Mouse (Mus musculus) spleen, adult 2 months (tissue): ENCODE results near the gene Bahcc1. TPM values are rescaled to one million over a fixed set of nuclear protein-coding genes. Genes with fewer than 3 reads are reported as not detected.

ENCODE experiments used
- DNase-seq, 2 experiments: peaks; one replicate each; pipeline versions ENCODE4 v3.0.0 to v3.0.0-alpha.2; 2012 to 2021; ENCODE audit warnings: low spot score in 2 of 2, low read depth in 1 of 2
- H3K27ac ChIP-seq: fragments of 200-500 bp; 2 replicates; pipeline ENCODE4 v1.5.1; 2012; ENCODE audit warnings: low read length, inconsistent platforms; ENCODE audit not compliant: insufficient read depth
- H3K27me3 ChIP-seq: fragments of 200-500 bp; 2 replicates; pipeline ENCODE4 v1.6.1; 2012; ENCODE audit warnings: mild to moderate bottlenecking, moderate library complexity, low read length, inconsistent platforms; ENCODE audit not compliant: control insufficient read depth, insufficient read depth
- H3K36me3 ChIP-seq: fragments of 200-500 bp; 2 replicates; pipeline ENCODE4 v1.6.1; 2012; ENCODE audit warnings: mild to moderate bottlenecking, low read length, inconsistent platforms; ENCODE audit not compliant: control insufficient read depth, insufficient read depth
- H3K4me1 ChIP-seq: fragments of 200-500 bp; 2 replicates; pipeline ENCODE4 v1.6.1; 2011; ENCODE audit warnings: inconsistent platforms; ENCODE audit not compliant: control insufficient read depth, insufficient read depth, insufficient read length
- H3K4me3 ChIP-seq: fragments of 200-500 bp; 2 replicates; pipeline ENCODE4 v1.5.1; 2011; ENCODE audit warnings: mild to moderate bottlenecking, inconsistent platforms; ENCODE audit not compliant: insufficient read depth, insufficient read length; ENCODE audit errors: extremely low read depth
- CTCF ChIP-seq: fragments of 200-500 bp; IDR thresholded peaks from 2 replicates; pipeline ENCODE4 v1.5.1; 2011; ENCODE audit warnings: mild to moderate bottlenecking, inconsistent platforms; ENCODE audit not compliant: insufficient read depth, insufficient read length, insufficient replicate concordance; ENCODE audit errors: extremely low read depth
- POLR2A ChIP-seq: fragments of 200-500 bp; IDR thresholded peaks from 2 replicates; pipeline ENCODE4 v1.6.1; 2011; ENCODE audit warnings: low read depth, low read length, inconsistent platforms
- WGBS: fragments of 180-500 bp; shearing (Covaris S2); methylation state at CpG from one replicate; pipeline ENCODE4 v1.1.7; 2018; 5-methylcytosine and 5-hydroxymethylcytosine counted together
- polyA plus RNA-seq: library from polyadenylated mRNA; depleted of rRNA; stranded (reverse); fragments of >200 nt; gene quantifications from 2 replicates; pipeline ENCODE4 v1.2.3, GENCODE M21; 2012

Bahcc1 gene
- polyA plus RNA-seq, 1 experiment, result 3.6 TPM

DNA sequence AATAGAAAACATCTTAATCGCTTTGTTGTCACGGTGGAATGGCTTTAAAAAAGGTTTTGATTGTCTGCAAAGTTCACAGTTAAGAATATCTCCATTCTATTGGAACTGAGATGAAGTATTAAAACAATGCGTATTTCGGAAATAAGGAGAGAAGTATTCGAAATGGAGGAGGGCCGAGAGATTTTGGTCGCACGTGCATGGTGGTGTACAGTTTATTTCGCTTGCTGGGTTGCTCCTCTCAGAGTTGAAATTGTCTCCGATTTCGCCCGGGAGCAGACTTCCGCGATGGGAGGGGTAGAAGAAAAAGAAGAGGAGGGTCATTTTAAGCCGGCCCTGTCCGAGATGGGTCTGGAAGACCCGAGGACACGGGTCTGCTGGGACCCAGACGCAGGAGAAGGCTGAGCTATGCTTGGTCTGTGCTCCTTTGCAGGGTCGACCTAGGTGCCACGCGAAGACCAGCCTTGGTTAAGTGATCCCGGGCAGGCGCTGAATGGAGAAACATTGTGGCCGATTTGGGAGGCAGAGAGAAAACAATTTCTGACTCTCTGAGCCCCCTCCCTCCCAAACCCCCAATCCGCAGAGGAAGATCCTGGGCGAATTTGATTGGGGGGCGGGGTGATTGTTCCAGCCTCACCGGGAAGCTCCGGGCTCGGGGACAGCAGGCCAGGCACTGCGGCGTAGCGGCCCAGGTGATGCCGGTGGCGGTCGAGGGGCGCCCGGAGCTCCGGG is 2.8 kb downstream of the Bahcc1 start:
- H3K27ac ChIP-seq, result peak overlapping the region; percentile 37; the same call in 1 of the 2 replicates
- H3K4me1 ChIP-seq, result peaks cover 26% of the 10 kb centered on the region
- H3K27me3 ChIP-seq, result peaks cover 52% of the 10 kb centered on the region
- TF ChIP-seq CTCF (no peak), POLR2A (no peak)
- H3K4me3 ChIP-seq, result peak overlapping the region; percentile 4; the same call in 1 of the 2 replicates
- no peaks in the 10 kb centered on the region for H3K36me3 ChIP-seq
- WGBS, result 2% methylated on average over 40 of the region's 40 CpGs
- no peak for DNase-seq

- Histone ChIP-seq H3K27ac (peak overlapping the region; percentile 38; the same call in 1 of the 2 replicates), H3K4me3 (peak overlapping the region; percentile 61; the same call in 1 of the 2 replicates), H3K36me3 (no peaks in the 10 kb centered on the region), H3K27me3 (peaks cover 47% of the 10 kb centered on the region), H3K4me1 (peaks cover 22% of the 10 kb centered on the region)
- no peak for DNase-seq
- 2% methylated on average over 13 of the region's 13 CpGs for WGBS
- TF ChIP-seq CTCF, result no peak
- TF ChIP-seq POLR2A, result no peak
Observed at GRCm38 (mm10) chr11:120236114-120236437, 3.3 kb downstream of the Bahcc1 start.

DNA sequence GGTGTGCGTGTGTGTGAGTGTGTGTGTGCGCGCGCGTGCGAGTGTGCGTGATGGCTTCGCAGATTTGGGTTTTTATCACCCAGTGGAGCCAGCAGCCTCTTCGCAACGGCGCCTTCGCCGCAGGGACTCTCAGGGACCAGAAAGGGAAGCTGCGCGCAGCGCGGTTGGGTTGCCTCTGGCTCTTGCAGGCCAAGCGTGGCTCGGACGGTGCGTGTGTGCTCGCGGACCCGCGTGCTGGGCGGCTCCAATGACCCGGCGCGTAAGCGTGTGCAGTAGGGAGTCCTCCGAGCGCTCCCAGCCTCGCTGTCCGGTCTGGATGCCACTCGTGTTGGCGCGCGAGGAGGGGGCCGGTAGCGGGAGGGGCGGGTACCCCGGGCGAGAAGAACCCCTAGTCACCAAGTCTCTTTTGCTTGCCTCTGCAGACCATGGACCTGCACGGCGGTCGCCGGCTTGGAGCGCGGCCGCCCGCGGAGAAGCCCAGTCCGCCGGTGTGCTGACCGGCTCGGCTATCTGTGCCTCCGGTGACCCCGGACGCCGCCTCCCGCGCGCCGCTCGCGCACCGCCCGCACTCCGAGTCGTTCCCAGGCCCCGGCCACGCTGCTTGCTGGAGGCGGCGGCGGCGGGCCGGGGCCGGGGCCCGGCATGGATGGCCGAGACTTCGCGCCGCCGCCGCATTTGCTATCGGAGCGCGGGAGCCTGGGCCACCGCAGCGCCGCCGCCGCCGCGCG is 3.9 kb downstream of the Bahcc1 start:
- peaks cover 43% of the 10 kb centered on the region for H3K27me3 ChIP-seq
- H3K4me3 ChIP-seq, result peak overlapping the region; percentile 61
- no peak for DNase-seq
- no peaks in the 10 kb centered on the region for H3K36me3 ChIP-seq
- TF ChIP-seq POLR2A, result no peak
- TF ChIP-seq CTCF, result no peak
- peak overlapping the region; percentile 40 for H3K27ac ChIP-seq
- H3K4me1 ChIP-seq, result peaks cover 22% of the 10 kb centered on the region
- WGBS, result under 1% methylated on average over 83 of the region's 96 CpGs

DNA sequence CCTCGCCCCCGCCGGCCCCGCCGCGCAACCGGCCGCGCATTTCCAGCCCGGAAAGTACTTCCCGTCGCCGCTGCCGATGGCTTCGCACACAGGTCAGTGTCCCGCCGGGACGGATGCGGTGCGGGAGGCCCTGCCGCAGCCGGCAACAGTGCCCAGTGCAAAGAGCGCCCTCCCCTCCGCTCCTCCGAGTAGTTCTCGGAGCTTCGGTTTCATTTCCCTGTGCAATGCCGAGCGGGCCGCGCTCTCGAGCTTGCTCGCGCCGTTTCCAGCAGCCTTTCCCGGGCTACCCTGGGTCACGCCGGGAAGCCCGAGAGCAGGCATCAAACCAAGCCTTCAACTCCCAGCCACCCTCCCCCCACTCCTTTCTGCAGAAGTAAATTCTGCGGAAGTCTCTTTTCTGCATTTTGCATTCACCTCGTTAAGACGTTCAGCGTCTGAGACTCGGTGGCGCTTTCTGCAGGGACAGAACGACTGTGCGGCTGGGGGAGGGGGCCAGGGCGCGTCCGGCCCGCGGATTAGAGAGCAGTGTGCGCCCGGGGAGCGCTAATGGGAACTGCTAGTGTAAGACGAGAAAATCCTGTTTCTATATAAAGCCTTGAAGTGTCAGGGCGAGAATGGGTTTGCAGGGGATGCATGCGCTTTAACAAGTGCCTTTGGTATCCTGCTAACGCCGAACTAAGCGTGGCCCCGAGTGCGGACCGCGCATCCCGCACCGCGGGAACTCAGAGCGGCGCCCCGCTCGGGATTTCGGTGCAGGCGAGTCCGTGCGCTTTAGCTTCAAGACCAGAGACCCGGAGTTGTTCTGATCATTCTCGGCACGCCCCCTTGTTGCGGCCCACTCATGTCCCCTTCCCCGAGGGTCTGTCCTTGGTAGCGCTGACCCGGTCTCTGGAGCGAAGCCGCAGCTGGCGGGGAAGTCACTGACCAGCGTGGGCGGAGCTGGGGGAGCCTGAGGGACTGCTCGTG is 4.7 kb downstream of the Bahcc1 start:
- Histone ChIP-seq H3K27ac (peak overlapping the region; percentile 40), H3K27me3 (peaks cover 42% of the 10 kb centered on the region), H3K4me1 (peaks cover 22% of the 10 kb centered on the region), H3K4me3 (peak overlapping the region; percentile 61), H3K36me3 (no peaks in the 10 kb centered on the region)
- peak in 1 of 2 experiments; percentile 39 for DNase-seq
- TF ChIP-seq POLR2A (no peak), CTCF (no peak)
- WGBS, result 2% methylated on average over 85 of the region's 89 CpGs

GRCm38 (mm10) chr11:120238306-120238705 is 5.6 kb downstream of the Bahcc1 start:
- H3K36me3 ChIP-seq, result no peaks in the 10 kb centered on the region
- WGBS, result 49% methylated on average over 8 of the region's 8 CpGs
- DNase-seq, result no peak
- H3K27me3 ChIP-seq, result peaks cover 39% of the 10 kb centered on the region
- H3K27ac ChIP-seq, result no peak overlapping the region
- no peak for TF ChIP-seq POLR2A
- no peak for TF ChIP-seq CTCF
- H3K4me1 ChIP-seq, result peaks cover 21% of the 10 kb centered on the region
- no peak overlapping the region for H3K4me3 ChIP-seq

GRCm38 (mm10) chr11:120238751-120239359 is 6.1 kb downstream of the Bahcc1 start:
- WGBS, result 37% methylated on average over 8 of the region's 8 CpGs
- Histone ChIP-seq H3K27ac (no peak overlapping the region), H3K4me1 (peaks cover 15% of the 10 kb centered on the region), H3K36me3 (no peaks in the 10 kb centered on the region), H3K4me3 (no peak overlapping the region), H3K27me3 (peaks cover 33% of the 10 kb centered on the region)
- no peak for DNase-seq
- no peak for TF ChIP-seq CTCF
- TF ChIP-seq POLR2A, result no peak
